Mouse (Mus musculus): ENCODE data around the gene Sys1. TPM values are rescaled to one million over a fixed set of nuclear protein-coding genes. Genes with fewer than 3 reads are reported as not detected.

The Sys1 gene
- polyA plus RNA-seq, 1 experiment from 2014 or later: 52.5 TPM

GRCm38 (mm10) chr2:164460745-164461551 lies 4.2 kb downstream of the Sys1 start, which contains the start of gene Gm20458:
TSS of gene Gm20458 (plus strand) at chr2:164460967.
- H3K36me3 ChIP-seq: peaks cover 27% of the 10 kb centered on the region
- no peaks in the 10 kb centered on the region for H3K27me3 ChIP-seq (ENCODE audit: insufficient read depth, poor library complexity, severe bottlenecking)
- peaks cover 20% of the 10 kb centered on the region for H3K4me1 ChIP-seq
- H3K9me3 ChIP-seq: no peaks in the 10 kb centered on the region
- H3K27ac ChIP-seq: peak within 1 kb of the TSS; percentile 91
- DNase-seq (ENCODE audit: low spot score): peak; percentile 99
- WGBS: under 1% methylated on average over 79 of the region's 79 CpGs
- H3K4me3 ChIP-seq: peak within 1 kb of the TSS; percentile 95

- Histone ChIP-seq H3K36me3 (peaks cover 33% of the 10 kb centered on the region), H3K27me3 (ENCODE audit: insufficient read depth, poor library complexity, severe bottlenecking) (no peaks in the 10 kb centered on the region), H3K4me1 (peaks cover 6% of the 10 kb centered on the region), H3K4me3 (no peak overlapping the region), H3K9me3 (no peaks in the 10 kb centered on the region), H3K27ac (no peak overlapping the region)
- DNase-seq (ENCODE audit: low spot score): no peak
These were observed 8.4 kb downstream of the Sys1 start for GRCm38 (mm10) chr2:164465161-164465560.

- Histone ChIP-seq H3K27me3 (ENCODE audit: insufficient read depth, poor library complexity, severe bottlenecking) (no peaks in the 10 kb centered on the region), H3K4me3 (no peak overlapping the region), H3K9me3 (no peaks in the 10 kb centered on the region), H3K4me1 (peaks cover 4% of the 10 kb centered on the region), H3K27ac (no peak overlapping the region), H3K36me3 (peaks cover 33% of the 10 kb centered on the region)
- DNase-seq (ENCODE audit: low spot score): no peak
- WGBS: 65% methylated on average over 5 of the region's 5 CpGs
These were observed 10.0 kb downstream of the Sys1 start for GRCm38 (mm10) chr2:164466787-164467186.

- no peak for DNase-seq (ENCODE audit: low spot score)
These were observed 13.5 kb downstream of the Sys1 start for GRCm38 (mm10) chr2:164470254-164470653.

GRCm38 (mm10) chr2:164473624-164474023 lies 16.9 kb downstream of the Sys1 start, which contains the start of gene Trp53tg5:
TSS of gene Trp53tg5 (minus strand) at chr2:164473724.
- Histone ChIP-seq H3K27me3 (ENCODE audit: insufficient read depth, poor library complexity, severe bottlenecking) (no peaks in the 10 kb centered on the region), H3K27ac (no peak within 1 kb of the TSS), H3K36me3 (peaks cover 5% of the 10 kb centered on the region; the same call in 1 of the 2 replicates), H3K4me1 (no peaks in the 10 kb centered on the region), H3K4me3 (no peak within 1 kb of the TSS), H3K9me3 (no peaks in the 10 kb centered on the region)
- DNase-seq (ENCODE audit: low spot score): no peak
- 78% methylated on average over 6 of the region's 6 CpGs for WGBS

More at GRCm38 (mm10) chr2:164470254-164470653, 13.5 kb downstream of the Sys1 start:
- no peak overlapping the region for H3K27ac ChIP-seq
- H3K4me3 ChIP-seq: no peak overlapping the region
- peaks cover 16% of the 10 kb centered on the region for H3K36me3 ChIP-seq
- no peaks in the 10 kb centered on the region for H3K27me3 ChIP-seq (ENCODE audit: insufficient read depth, poor library complexity, severe bottlenecking)
- no peaks in the 10 kb centered on the region for H3K9me3 ChIP-seq
- 28% methylated on average over 10 of the region's 10 CpGs for WGBS
- H3K4me1 ChIP-seq: no peaks in the 10 kb centered on the region

GRCm38 (mm10) chr2:164485681-164486257 lies 29.0 kb downstream of the Sys1 start, which contains the start of gene Dbndd2:
TSS of gene Dbndd2 (plus strand) at chr2:164486106.
- WGBS: 3% methylated on average over 26 of the region's 26 CpGs
- Histone ChIP-seq H3K4me1 (peaks cover 25% of the 10 kb centered on the region), H3K27ac (peak within 1 kb of the TSS; percentile 91), H3K4me3 (peak within 1 kb of the TSS; percentile 96), H3K9me3 (no peaks in the 10 kb centered on the region), H3K36me3 (peaks cover 10% of the 10 kb centered on the region), H3K27me3 (ENCODE audit: insufficient read depth, poor library complexity, severe bottlenecking) (peaks cover 49% of the 10 kb centered on the region)
- no peak for DNase-seq (ENCODE audit: low spot score)

- peaks cover 10% of the 10 kb centered on the region for H3K36me3 ChIP-seq
- no peaks in the 10 kb centered on the region for H3K9me3 ChIP-seq
- H3K27ac ChIP-seq: peak overlapping the region; percentile 91
- peaks cover 49% of the 10 kb centered on the region for H3K27me3 ChIP-seq (ENCODE audit: insufficient read depth, poor library complexity, severe bottlenecking)
- H3K4me1 ChIP-seq: peaks cover 25% of the 10 kb centered on the region
- under 1% methylated on average over 89 of the region's 90 CpGs for WGBS
- peak overlapping the region; percentile 96 for H3K4me3 ChIP-seq
- peak; percentile 86 for DNase-seq (ENCODE audit: low spot score)
These were observed 29.7 kb downstream of the Sys1 start for GRCm38 (mm10) chr2:164486258-164487114.

GRCm38 (mm10) chr2:164487115-164487527 lies 30.4 kb downstream of the Sys1 start:
- no peaks in the 10 kb centered on the region for H3K9me3 ChIP-seq
- H3K27ac ChIP-seq: peak overlapping the region; percentile 91
- H3K27me3 ChIP-seq (ENCODE audit: insufficient read depth, poor library complexity, severe bottlenecking): peaks cover 49% of the 10 kb centered on the region
- H3K36me3 ChIP-seq: peaks cover 10% of the 10 kb centered on the region
- 8% methylated on average over 11 of the region's 11 CpGs for WGBS
- no peak for DNase-seq (ENCODE audit: low spot score)
- H3K4me3 ChIP-seq: peak overlapping the region; percentile 96
- peaks cover 25% of the 10 kb centered on the region for H3K4me1 ChIP-seq

- H3K4me1 ChIP-seq: peaks cover 25% of the 10 kb centered on the region
- H3K9me3 ChIP-seq: no peaks in the 10 kb centered on the region
- no peak overlapping the region for H3K4me3 ChIP-seq
- H3K27me3 ChIP-seq (ENCODE audit: insufficient read depth, poor library complexity, severe bottlenecking): peaks cover 49% of the 10 kb centered on the region
- no peak for DNase-seq (ENCODE audit: low spot score)
- WGBS: 70% methylated on average over 9 of the region's 9 CpGs
- no peak overlapping the region for H3K27ac ChIP-seq
- peaks cover 10% of the 10 kb centered on the region for H3K36me3 ChIP-seq
These were observed 31.0 kb downstream of the Sys1 start for GRCm38 (mm10) chr2:164487812-164488211.

GRCm38 (mm10) chr2:164494126-164494525 lies 37.4 kb downstream of the Sys1 start:
- H3K4me1 ChIP-seq: peaks cover 25% of the 10 kb centered on the region
- no peak for DNase-seq (ENCODE audit: low spot score)
- no peak overlapping the region for H3K4me3 ChIP-seq
- H3K27ac ChIP-seq: no peak overlapping the region
- H3K36me3 ChIP-seq: peaks cover 10% of the 10 kb centered on the region
- H3K9me3 ChIP-seq: no peaks in the 10 kb centered on the region
- 60% methylated on average over 2 of the region's 2 CpGs for WGBS
- no peaks in the 10 kb centered on the region for H3K27me3 ChIP-seq (ENCODE audit: insufficient read depth, poor library complexity, severe bottlenecking)

GRCm38 (mm10) chr2:164496331-164496730 lies 39.6 kb downstream of the Sys1 start:
- Histone ChIP-seq H3K4me1 (peaks cover 27% of the 10 kb centered on the region), H3K36me3 (peaks cover 21% of the 10 kb centered on the region), H3K4me3 (peak overlapping the region; percentile 95; the same call in 1 of the 2 replicates), H3K27ac (no peak overlapping the region), H3K27me3 (ENCODE audit: insufficient read depth, poor library complexity, severe bottlenecking) (no peaks in the 10 kb centered on the region), H3K9me3 (no peaks in the 10 kb centered on the region)
- WGBS: 55% methylated on average over 1 of the region's 1 CpGs
- DNase-seq (ENCODE audit: low spot score): no peak

- H3K27ac ChIP-seq: peak within 1 kb of the TSS; percentile 85
- peak; percentile 95 for DNase-seq (ENCODE audit: low spot score)
- peaks cover 27% of the 10 kb centered on the region for H3K4me1 ChIP-seq
These were observed 40.3 kb downstream of the Sys1 start, which contains the start of gene Pigt for GRCm38 (mm10) chr2:164496847-164497690. TSS of gene Pigt (plus strand) at chr2:164497520.

More at GRCm38 (mm10) chr2:164496847-164497690, 40.3 kb downstream of the Sys1 start, which contains the start of gene Pigt:
- Histone ChIP-seq H3K27me3 (ENCODE audit: insufficient read depth, poor library complexity, severe bottlenecking) (no peaks in the 10 kb centered on the region), H3K36me3 (peaks cover 27% of the 10 kb centered on the region), H3K4me3 (peak within 1 kb of the TSS; percentile 95), H3K9me3 (no peaks in the 10 kb centered on the region)
- 4% methylated on average over 43 of the region's 43 CpGs for WGBS

All from heart, embryonic 10.5 days (tissue).